Mouse (Mus musculus): ENCODE measurements at regions not wholly inside any gene's neighbourhood (a gene's known extent, or its start where the extent isn't known, plus 50 kb on each side); places are given as distances from the start of the nearest gene placed in this dataset.

DNA sequence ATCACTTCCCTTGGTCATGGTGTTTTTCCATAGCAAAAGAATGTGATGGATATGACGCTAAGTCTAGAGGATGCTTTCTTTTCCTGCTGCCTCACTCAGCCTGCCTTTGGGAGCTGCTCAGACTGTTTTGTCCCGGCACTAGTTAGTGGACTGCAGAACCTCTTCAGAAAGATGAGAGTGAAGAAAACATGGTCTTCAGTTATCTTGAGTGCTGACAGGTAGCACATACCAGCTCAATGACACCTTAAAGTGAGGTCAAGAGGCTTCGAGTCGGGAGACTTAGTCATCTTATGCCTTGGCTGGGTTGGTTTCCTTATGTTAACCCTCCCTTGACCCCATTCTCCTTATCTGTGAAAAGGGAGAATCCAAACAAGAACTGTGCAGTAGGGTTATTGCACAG lies 306.0 kb upstream of the Rgma start:
- TF ChIP-seq CTCF (IDR thresholded peaks at IDR 0.05; ENCODE audit: insufficient read depth, low read depth, low read length) (no peak), POLR2A (IDR thresholded peaks at IDR 0.05; ENCODE audit: insufficient read depth, low read depth, low read length) (no peak)
